Mouse (Mus musculus): ENCODE results near the gene Pus1.

- no peak for TF ChIP-seq POLR2A (IDR thresholded peaks at IDR 0.05; ENCODE audit: extremely low read depth, insufficient read depth, low read length)
- no peak for TF ChIP-seq CTCF (IDR thresholded peaks at IDR 0.05; ENCODE audit: low read depth, low read length)
These were observed 28.6 kb upstream of the Pus1 start for GRCm38 (mm10) chr5:110808821-110809666.

Measured in liver, adult 2 months (tissue).